Mouse (Mus musculus): ENCODE results near the gene Bcl6b. TPM values are rescaled to one million over a fixed set of nuclear protein-coding genes. Genes with fewer than 3 reads are reported as not detected.

Gene Bcl6b
- polyA plus RNA-seq, 1 experiment from 2014 or later, result 5.1 TPM

- peaks cover 21% of the 10 kb centered on the region for H3K27me3 ChIP-seq (replicated peaks; ENCODE audit: control insufficient read depth, insufficient read depth, low read length)
- peak overlapping the region; percentile 34 for H3K4me3 ChIP-seq (ENCODE audit: low read length)
- no peak overlapping the region for H3K27ac ChIP-seq (ENCODE audit: low read depth, low read length)
- no peak; the same call in 1 of the 2 replicates for ATAC-seq
- no peaks in the 10 kb centered on the region for H3K36me3 ChIP-seq (ENCODE audit: control insufficient read depth, insufficient read depth, low read length)
- H3K4me1 ChIP-seq (ENCODE audit: control insufficient read depth, insufficient read depth, low read depth, low read length), result peaks cover 31% of the 10 kb centered on the region
- no peaks in the 10 kb centered on the region for H3K9me3 ChIP-seq (ENCODE audit: control insufficient read depth, low read length)
- peak overlapping the region; percentile 62 for H3K4me2 ChIP-seq (ENCODE audit: low read length)
- WGBS, result 12% methylated on average over 18 of the region's 18 CpGs
- H3K9ac ChIP-seq (ENCODE audit: low read depth, low read length), result peak overlapping the region; percentile 55
These were observed 3.1 kb downstream of the Bcl6b start for GRCm38 (mm10) chr11:70226602-70226890.

GRCm38 (mm10) chr11:70225798-70226601 lies 3.6 kb downstream of the Bcl6b start:
- H3K4me3 ChIP-seq (ENCODE audit: low read length), result peak overlapping the region; percentile 34
- H3K4me1 ChIP-seq (ENCODE audit: control insufficient read depth, insufficient read depth, low read depth, low read length), result peaks cover 31% of the 10 kb centered on the region
- H3K9ac ChIP-seq (ENCODE audit: low read depth, low read length), result peak overlapping the region; percentile 55
- peak overlapping the region; percentile 62 for H3K4me2 ChIP-seq (ENCODE audit: low read length)
- ATAC-seq, result peak; percentile 41
- no peaks in the 10 kb centered on the region for H3K9me3 ChIP-seq (ENCODE audit: control insufficient read depth, low read length)
- 0 out of 2 replicates have a peak overlapping the region, but pooled peaks have one; percentile 14 for H3K27ac ChIP-seq (ENCODE audit: low read depth, low read length)
- WGBS, result 22% methylated on average over 27 of the region's 27 CpGs
- no peaks in the 10 kb centered on the region for H3K36me3 ChIP-seq (ENCODE audit: control insufficient read depth, insufficient read depth, low read length)
- peaks cover 21% of the 10 kb centered on the region for H3K27me3 ChIP-seq (replicated peaks; ENCODE audit: control insufficient read depth, insufficient read depth, low read length)

- Histone ChIP-seq H3K4me2 (ENCODE audit: low read length) (no peak overlapping the region), H3K4me1 (ENCODE audit: control insufficient read depth, insufficient read depth, low read depth, low read length) (peaks cover 34% of the 10 kb centered on the region), H3K27ac (ENCODE audit: low read depth, low read length) (no peak overlapping the region), H3K9ac (ENCODE audit: low read depth, low read length) (no peak overlapping the region), H3K9me3 (ENCODE audit: control insufficient read depth, low read length) (no peaks in the 10 kb centered on the region), H3K36me3 (ENCODE audit: control insufficient read depth, insufficient read depth, low read length) (no peaks in the 10 kb centered on the region), H3K27me3 (replicated peaks; ENCODE audit: control insufficient read depth, insufficient read depth, low read length) (peaks cover 15% of the 10 kb centered on the region), H3K4me3 (ENCODE audit: low read length) (no peak overlapping the region)
- 86% methylated on average over 9 of the region's 9 CpGs for WGBS
- no peak for ATAC-seq
These were observed 5.9 kb downstream of the Bcl6b start for GRCm38 (mm10) chr11:70223724-70224123.

- H3K36me3 ChIP-seq (ENCODE audit: control insufficient read depth, insufficient read depth, low read length), result no peaks in the 10 kb centered on the region
- WGBS, result 8% methylated on average over 14 of the region's 14 CpGs
- H3K9ac ChIP-seq (ENCODE audit: low read depth, low read length), result peak overlapping the region; percentile 81
- ATAC-seq, result no peak
- H3K27me3 ChIP-seq (replicated peaks; ENCODE audit: control insufficient read depth, insufficient read depth, low read length), result peaks cover 4% of the 10 kb centered on the region; the same call in 1 of the 2 replicates
- H3K4me1 ChIP-seq (ENCODE audit: control insufficient read depth, insufficient read depth, low read depth, low read length), result peaks cover 34% of the 10 kb centered on the region
- H3K27ac ChIP-seq (ENCODE audit: low read depth, low read length), result peak overlapping the region; percentile 85
- H3K4me2 ChIP-seq (ENCODE audit: low read length), result peak overlapping the region; percentile 62
- peak overlapping the region; percentile 48 for H3K4me3 ChIP-seq (ENCODE audit: low read length)
- H3K9me3 ChIP-seq (ENCODE audit: control insufficient read depth, low read length), result no peaks in the 10 kb centered on the region
These were observed 7.7 kb downstream of the Bcl6b start for GRCm38 (mm10) chr11:70221603-70222500.

GRCm38 (mm10) chr11:70220731-70221602 lies 8.6 kb downstream of the Bcl6b start, which contains the start of gene Slc16a13:
TSS of gene Slc16a13 (minus strand) at chr11:70221064.
- WGBS, result 0% methylated on average over 28 of the region's 28 CpGs
- Histone ChIP-seq H3K9ac (ENCODE audit: low read depth, low read length) (peak within 1 kb of the TSS; percentile 81), H3K9me3 (ENCODE audit: control insufficient read depth, low read length) (no peaks in the 10 kb centered on the region), H3K4me2 (ENCODE audit: low read length) (peak within 1 kb of the TSS; percentile 62), H3K36me3 (ENCODE audit: control insufficient read depth, insufficient read depth, low read length) (no peaks in the 10 kb centered on the region), H3K27me3 (replicated peaks; ENCODE audit: control insufficient read depth, insufficient read depth, low read length) (peaks cover 8% of the 10 kb centered on the region), H3K4me1 (ENCODE audit: control insufficient read depth, insufficient read depth, low read depth, low read length) (peaks cover 26% of the 10 kb centered on the region), H3K27ac (ENCODE audit: low read depth, low read length) (peak within 1 kb of the TSS; percentile 85), H3K4me3 (ENCODE audit: low read length) (peak within 1 kb of the TSS; percentile 48)
- peak; percentile 96 for ATAC-seq

- no peaks in the 10 kb centered on the region for H3K9me3 ChIP-seq (ENCODE audit: control insufficient read depth, low read length)
- H3K9ac ChIP-seq (ENCODE audit: low read depth, low read length), result peak overlapping the region; percentile 81
- peak overlapping the region; percentile 48 for H3K4me3 ChIP-seq (ENCODE audit: low read length)
- H3K36me3 ChIP-seq (ENCODE audit: control insufficient read depth, insufficient read depth, low read length), result no peaks in the 10 kb centered on the region
- H3K27me3 ChIP-seq (replicated peaks; ENCODE audit: control insufficient read depth, insufficient read depth, low read length), result peaks cover 13% of the 10 kb centered on the region
- ATAC-seq, result no peak; the same call in 1 of the 2 replicates
- H3K4me1 ChIP-seq (ENCODE audit: control insufficient read depth, insufficient read depth, low read depth, low read length), result peaks cover 23% of the 10 kb centered on the region
- WGBS, result 1% methylated on average over 21 of the region's 24 CpGs
- H3K27ac ChIP-seq (ENCODE audit: low read depth, low read length), result peak overlapping the region; percentile 83
- H3K4me2 ChIP-seq (ENCODE audit: low read length), result peak overlapping the region; percentile 62
These were observed 9.3 kb downstream of the Bcl6b start for GRCm38 (mm10) chr11:70220323-70220722.

GRCm38 (mm10) chr11:70219873-70220272 lies 9.7 kb downstream of the Bcl6b start:
- H3K4me1 ChIP-seq (ENCODE audit: control insufficient read depth, insufficient read depth, low read depth, low read length), result peaks cover 26% of the 10 kb centered on the region
- H3K9me3 ChIP-seq (ENCODE audit: control insufficient read depth, low read length), result no peaks in the 10 kb centered on the region
- no peaks in the 10 kb centered on the region for H3K36me3 ChIP-seq (ENCODE audit: control insufficient read depth, insufficient read depth, low read length)
- peak overlapping the region; percentile 83 for H3K27ac ChIP-seq (ENCODE audit: low read depth, low read length)
- WGBS, result 54% methylated on average over 7 of the region's 7 CpGs
- H3K9ac ChIP-seq (ENCODE audit: low read depth, low read length), result peak overlapping the region; percentile 81
- peak overlapping the region; percentile 62 for H3K4me2 ChIP-seq (ENCODE audit: low read length)
- peak overlapping the region; percentile 48 for H3K4me3 ChIP-seq (ENCODE audit: low read length)
- no peak for ATAC-seq
- H3K27me3 ChIP-seq (replicated peaks; ENCODE audit: control insufficient read depth, insufficient read depth, low read length), result peaks cover 16% of the 10 kb centered on the region

- Histone ChIP-seq H3K36me3 (ENCODE audit: control insufficient read depth, insufficient read depth, low read length) (no peaks in the 10 kb centered on the region), H3K4me1 (ENCODE audit: control insufficient read depth, insufficient read depth, low read depth, low read length) (peaks cover 35% of the 10 kb centered on the region)
- 92% methylated on average over 15 of the region's 15 CpGs for WGBS
These were observed 10.7 kb downstream of the Bcl6b start for GRCm38 (mm10) chr11:70218741-70219470.

More at GRCm38 (mm10) chr11:70218741-70219470, 10.7 kb downstream of the Bcl6b start:
- no peak for ATAC-seq
- Histone ChIP-seq H3K27ac (ENCODE audit: low read depth, low read length) (no peak overlapping the region), H3K27me3 (replicated peaks; ENCODE audit: control insufficient read depth, insufficient read depth, low read length) (peaks cover 16% of the 10 kb centered on the region), H3K9ac (ENCODE audit: low read depth, low read length) (peak overlapping the region; percentile 22), H3K4me2 (ENCODE audit: low read length) (peak overlapping the region; percentile 62), H3K9me3 (ENCODE audit: control insufficient read depth, low read length) (no peaks in the 10 kb centered on the region), H3K4me3 (ENCODE audit: low read length) (peak overlapping the region; percentile 48)

Measured in hindbrain, embryonic 16.5 days (tissue).